Mouse (Mus musculus) v-Abl transformed pro-B cells (cell line): ENCODE measurements around the gene B3galnt1.

ENCODE experiments used
- in situ Hi-C, 2 experiments: fragments of 400-800 bp; cut with MboI; formaldehyde crosslinking; loops; one replicate each; pipeline ENCODE4 v1.15.1; 2025; ENCODE audit not compliant: unreplicated experiment in 2 of 2

Gene B3galnt1

GRCm38 (mm10) chr3:69598261-69599165, at the start of gene B3galnt1:
TSS of gene B3galnt1 (minus strand) at chr3:69598960.
- in situ Hi-C loops: no loop called here

- in situ Hi-C loops: no loop called here
Observed at GRCm38 (mm10) chr3:69634521-69634920, 35.8 kb upstream of the B3galnt1 start.

- in situ Hi-C loops: no loop called here
Observed at GRCm38 (mm10) chr3:69633706-69634420, 35.1 kb upstream of the B3galnt1 start.

- in situ Hi-C loops: no loop called here
Observed at GRCm38 (mm10) chr3:69626963-69627590, 28.3 kb upstream of the B3galnt1 start.

- in situ Hi-C loops: no loop called here
Observed at GRCm38 (mm10) chr3:69626213-69626962, 27.6 kb upstream of the B3galnt1 start.

- in situ Hi-C loops: no loop called here
Observed at GRCm38 (mm10) chr3:69624182-69624581, 25.4 kb upstream of the B3galnt1 start.

- in situ Hi-C loops: no loop called here
Observed at GRCm38 (mm10) chr3:69607909-69608308, 9.1 kb upstream of the B3galnt1 start.

- in situ Hi-C loops: no loop called here
Observed at GRCm38 (mm10) chr3:69607468-69607867, 8.7 kb upstream of the B3galnt1 start.

GRCm38 (mm10) chr3:69606923-69607322, 8.2 kb upstream of the B3galnt1 start:
- in situ Hi-C loops: no loop called here

- in situ Hi-C loops: no loop called here
Observed at GRCm38 (mm10) chr3:69599166-69599500, 373 bp upstream of the B3galnt1 start.

- in situ Hi-C loops: no loop called here
Observed at GRCm38 (mm10) chr3:69597816-69598215, 944 bp downstream of the B3galnt1 start.

GRCm38 (mm10) chr3:69597211-69597610, 1.5 kb downstream of the B3galnt1 start:
- in situ Hi-C loops: no loop called here

- in situ Hi-C loops: no loop called here
Observed at GRCm38 (mm10) chr3:69596116-69596515, 2.6 kb downstream of the B3galnt1 start.

- in situ Hi-C loops: no loop called here
Observed at GRCm38 (mm10) chr3:69594071-69594470, 4.7 kb downstream of the B3galnt1 start.

- in situ Hi-C loops: no loop called here
Observed at GRCm38 (mm10) chr3:69593426-69593825, 5.3 kb downstream of the B3galnt1 start.

- in situ Hi-C loops: no loop called here
Observed at GRCm38 (mm10) chr3:69588101-69588760, 10.5 kb downstream of the B3galnt1 start.

- in situ Hi-C loops: no loop called here
Observed at GRCm38 (mm10) chr3:69583798-69584197, 15.0 kb downstream of the B3galnt1 start.

GRCm38 (mm10) chr3:69578791-69579190, 20.0 kb downstream of the B3galnt1 start:
- in situ Hi-C loops: no loop called here

- in situ Hi-C loops: no loop called here
Observed at GRCm38 (mm10) chr3:69576715-69577114, 22.0 kb downstream of the B3galnt1 start.

- in situ Hi-C loops: no loop called here
Observed at GRCm38 (mm10) chr3:69575577-69575976, 23.2 kb downstream of the B3galnt1 start.
